Mouse (Mus musculus) embryo, embryonic 10 days (tissue): ENCODE results near the gene Zfp13.

Experiments used
- DNase-seq: peaks from one replicate; pipeline ENCODE4 v3.0.0-alpha.2; 2015; ENCODE audit warnings: low spot score

Gene Zfp13

DNA sequence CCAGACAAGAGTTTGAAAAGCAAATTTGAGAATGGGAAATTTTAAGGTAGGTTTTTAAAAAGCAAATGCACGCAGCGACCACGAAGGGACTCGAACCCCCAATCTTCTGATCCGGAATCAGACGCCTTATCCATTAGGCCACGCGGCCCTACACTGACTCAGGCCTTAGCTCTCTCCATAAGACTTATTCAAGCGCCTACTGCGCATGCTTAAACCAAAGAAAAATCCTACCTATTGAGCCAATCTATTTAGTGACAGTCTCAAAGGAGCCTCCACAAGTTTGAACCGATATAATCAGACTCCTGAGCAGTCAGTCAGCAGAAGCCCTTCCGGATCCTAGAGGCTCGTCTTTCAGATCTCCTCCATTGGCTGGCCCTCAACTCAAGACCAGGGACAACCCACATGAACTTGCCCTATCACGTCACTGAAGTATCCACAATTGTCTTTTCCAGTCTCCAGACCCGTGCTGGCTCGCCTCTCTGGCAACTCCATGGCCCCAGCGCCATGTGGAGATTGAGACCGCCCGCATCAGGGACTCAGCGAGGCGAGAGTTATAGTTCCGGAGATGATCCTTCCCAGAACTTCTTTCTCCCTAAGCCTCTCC is 49.0 kb downstream of the Zfp13 start:
- peak; percentile 92 for DNase-seq

DNA sequence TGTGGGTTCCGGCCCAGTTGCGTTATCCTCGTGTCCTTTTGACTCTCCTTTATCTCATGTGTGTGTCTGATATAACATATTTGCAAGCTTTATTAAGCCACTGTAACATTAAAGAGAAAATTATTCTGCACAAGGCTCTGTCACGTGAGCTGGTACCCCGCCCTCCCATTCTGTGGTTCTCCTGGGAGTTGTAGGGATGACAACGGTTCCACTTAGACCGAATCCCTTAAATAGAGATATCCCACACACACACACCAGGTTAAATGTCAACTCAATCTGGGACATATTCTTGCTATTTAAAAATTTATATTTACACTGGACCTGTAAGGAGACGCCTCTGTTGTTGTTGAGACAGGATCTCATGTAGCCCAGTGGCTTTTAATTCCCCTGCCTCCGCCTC is 49.8 kb downstream of the Zfp13 start:
- DNase-seq: peak; percentile 49

DNA sequence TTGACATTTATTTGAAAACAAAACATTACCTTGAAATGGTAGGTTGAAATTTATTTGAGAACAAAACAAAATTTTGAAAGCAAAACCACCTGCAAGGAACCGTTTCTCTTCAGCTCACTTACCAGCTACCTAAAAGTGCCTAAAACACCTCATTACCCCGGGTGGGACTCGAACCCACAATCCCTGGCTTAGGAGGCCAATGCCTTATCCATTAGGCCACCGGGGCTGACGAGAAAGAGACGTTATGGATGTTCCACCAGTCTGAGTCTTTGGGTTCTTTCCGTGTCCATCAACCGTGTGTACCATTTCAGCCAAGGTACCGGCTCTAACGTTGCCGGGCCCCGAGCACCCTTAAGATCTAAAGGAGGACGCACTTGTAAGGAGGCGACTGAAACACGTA is 50.7 kb downstream of the Zfp13 start:
- DNase-seq: peak; percentile 93

DNA sequence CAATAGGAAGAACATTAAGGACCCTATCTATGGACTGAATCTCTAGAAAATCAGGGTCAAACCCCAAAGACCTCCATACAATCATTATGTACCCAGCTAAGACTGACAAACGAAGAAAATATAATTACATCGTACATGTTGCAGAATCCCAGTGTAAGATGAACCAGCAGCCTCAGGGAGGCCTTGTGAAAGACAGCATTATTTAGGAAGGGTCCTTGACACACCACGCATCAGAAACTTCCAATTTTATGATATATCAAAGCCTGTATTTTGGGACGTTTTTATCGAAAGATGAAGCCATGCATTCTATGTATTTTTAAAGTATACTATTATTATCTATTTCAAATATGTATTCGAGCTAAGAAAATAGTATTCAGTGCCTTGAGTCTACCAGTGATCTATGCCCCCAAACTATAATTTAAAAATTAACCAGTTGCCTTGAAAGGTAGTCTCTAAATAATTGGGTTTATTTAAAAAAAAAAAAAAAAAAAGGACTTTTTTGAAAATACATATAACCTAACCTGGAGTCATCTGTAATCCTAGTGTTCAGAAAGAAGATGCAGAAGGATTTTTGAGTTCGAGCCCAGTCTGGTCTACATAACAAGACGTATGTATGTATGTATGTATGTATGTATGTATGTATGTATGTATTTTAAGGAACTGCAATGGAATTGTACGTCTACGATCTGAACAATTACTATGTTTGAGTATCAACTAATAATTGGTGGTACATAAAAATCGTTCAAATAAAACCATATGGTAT is 51.4 kb downstream of the Zfp13 start:
- no peak for DNase-seq

DNA sequence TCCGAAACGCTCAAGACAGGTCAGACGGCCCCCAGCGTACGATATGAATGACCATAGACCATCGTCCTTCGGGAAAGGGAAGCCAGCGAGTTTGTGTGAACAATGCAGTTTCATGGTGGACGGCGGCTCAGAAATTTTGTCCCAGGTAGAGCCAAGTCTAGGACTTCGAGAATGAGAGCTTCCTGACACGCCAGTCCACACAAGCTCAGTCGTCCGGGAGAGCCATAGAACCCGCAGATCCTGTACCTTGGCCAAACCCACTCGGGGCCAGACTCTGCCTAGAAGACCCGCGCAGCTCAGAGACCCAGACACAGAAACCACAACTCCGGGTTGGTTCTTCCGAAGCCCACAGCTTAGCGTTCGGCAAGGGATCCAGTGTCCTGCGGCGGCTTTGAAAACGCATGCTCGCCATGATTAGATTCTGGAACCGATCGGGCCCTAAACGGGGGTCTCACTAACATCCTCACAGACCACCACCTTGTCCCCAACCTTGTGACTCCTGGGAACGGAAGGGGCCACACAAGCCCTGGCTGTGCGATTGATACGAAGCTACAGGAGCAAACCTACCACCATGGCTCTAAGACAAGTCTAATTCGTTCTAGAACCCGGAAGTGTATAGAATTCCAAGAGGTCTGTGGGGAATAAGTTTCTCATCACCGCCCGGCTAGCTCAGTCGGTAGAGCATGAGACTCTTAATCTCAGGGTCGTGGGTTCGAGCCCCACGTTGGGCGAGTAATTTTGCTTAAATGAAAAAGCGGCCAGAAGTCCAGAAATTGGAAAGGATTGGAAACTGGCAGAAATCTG is 52.4 kb downstream of the Zfp13 start:
- peak; percentile 81 for DNase-seq

DNA sequence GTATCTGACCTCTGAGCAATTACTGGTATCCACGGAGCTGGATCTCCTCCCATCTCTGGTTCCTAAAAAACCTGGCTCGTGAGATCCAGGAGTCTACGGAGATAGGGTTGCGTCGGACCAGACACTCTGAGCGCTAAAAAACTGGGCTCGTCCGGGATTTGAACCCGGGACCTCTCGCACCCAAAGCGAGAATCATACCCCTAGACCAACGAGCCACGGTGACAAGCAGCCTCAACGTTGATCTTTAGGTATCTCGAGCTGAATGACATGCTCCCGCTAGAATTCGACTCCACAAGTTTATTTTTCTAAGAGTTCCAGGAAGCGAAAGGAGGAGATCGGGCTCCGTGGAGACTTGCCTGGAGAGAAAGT is 53.0 kb downstream of the Zfp13 start:
- DNase-seq: peak; percentile 91

DNA sequence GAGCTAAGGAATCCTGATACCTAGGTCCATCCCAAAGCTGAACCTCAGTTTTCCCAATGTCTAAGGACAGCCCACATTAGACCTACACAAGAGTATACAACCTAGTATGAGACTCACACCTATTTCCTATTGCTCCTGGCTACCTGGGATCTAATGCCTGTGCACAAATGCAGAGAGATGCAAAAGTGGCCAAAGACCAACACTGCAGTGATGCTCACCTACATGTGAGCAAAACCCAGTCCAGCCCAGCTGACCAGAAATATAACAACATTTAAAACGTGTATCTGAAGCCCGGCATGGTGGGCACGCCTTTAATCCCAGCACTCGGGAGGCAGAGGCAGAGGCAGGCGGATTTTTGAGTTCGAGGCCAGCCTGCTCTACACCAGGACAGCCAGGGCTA is 53.4 kb downstream of the Zfp13 start:
- no peak for DNase-seq

DNA sequence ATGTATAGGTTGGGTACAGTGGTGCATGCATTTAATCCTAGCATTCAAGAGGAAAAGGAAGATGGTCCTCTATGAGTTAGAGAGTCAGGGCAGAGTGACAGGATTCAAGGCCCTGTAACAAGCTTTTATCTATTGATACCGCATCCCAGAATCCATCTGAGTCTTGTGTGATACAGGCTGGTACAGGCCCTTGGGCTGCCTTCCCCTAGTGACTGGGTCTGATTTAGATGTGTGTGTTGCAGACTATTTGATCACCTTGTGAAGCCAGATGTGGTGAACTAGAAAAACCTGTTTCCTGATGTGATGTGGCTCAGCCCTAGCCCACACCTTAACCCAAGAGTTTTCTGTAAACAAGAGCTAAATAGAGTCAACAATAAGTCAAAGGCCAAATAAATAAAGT is 54.5 kb downstream of the Zfp13 start:
- DNase-seq: no peak

DNA sequence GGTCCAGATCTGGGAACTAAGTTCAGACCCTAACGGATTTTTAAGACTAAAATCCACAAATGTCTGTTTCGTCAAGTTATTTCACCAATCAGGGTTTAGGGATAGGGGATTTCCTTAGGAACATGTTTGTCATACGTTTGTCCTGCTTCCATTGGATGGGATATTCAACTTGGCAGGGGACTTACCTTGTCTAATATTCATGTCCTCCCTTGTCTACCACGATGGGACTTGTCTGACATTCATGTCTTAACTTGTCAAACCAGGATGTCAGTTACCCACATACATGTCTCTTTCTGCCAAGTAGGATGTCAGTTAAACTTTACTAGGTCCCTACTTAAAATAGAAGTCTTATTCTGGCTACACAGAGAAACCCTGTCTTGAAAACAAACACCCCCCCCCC is 55.3 kb downstream of the Zfp13 start:
- DNase-seq: no peak

DNA sequence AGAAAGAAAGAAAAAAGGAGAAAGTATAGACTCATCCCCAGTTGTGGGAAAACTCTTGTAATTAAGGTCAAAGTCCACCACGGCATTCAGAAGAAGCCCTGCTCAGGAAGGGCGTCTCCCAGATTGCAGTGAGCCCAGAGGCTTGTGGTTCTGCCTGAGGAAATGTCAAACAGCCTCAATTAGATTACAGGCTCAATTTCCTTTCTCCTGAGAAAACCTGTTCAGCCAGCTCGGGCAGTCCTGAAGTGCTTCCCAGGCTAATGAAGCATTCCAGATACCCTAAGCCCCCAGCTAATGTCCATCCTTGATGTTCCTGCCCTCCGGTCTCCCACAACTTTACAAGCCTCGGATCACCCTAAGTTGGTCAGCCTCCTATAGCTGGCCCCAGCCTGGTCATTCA is 56.0 kb downstream of the Zfp13 start:
- peak; percentile 42 for DNase-seq

DNA sequence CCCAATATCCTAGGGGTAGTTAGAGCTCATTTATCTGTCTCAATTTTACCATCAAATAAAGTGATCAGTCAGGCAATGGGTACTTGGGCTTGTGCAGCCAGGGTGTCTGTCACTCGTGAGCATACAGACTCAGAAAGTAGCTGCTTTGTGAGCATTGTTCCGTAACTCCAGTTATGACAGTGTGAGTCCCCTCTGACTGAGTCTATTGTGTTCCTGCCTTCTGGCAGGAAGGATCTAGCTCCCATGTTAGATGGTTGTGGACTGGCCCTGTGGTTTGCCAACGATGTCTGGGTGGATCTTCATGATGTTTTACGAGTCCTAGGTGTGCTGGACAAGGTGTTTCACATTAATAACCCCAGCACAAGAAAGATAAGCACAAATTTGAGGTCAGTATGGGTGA is 56.5 kb downstream of the Zfp13 start:
- DNase-seq: peak; percentile 20

DNA sequence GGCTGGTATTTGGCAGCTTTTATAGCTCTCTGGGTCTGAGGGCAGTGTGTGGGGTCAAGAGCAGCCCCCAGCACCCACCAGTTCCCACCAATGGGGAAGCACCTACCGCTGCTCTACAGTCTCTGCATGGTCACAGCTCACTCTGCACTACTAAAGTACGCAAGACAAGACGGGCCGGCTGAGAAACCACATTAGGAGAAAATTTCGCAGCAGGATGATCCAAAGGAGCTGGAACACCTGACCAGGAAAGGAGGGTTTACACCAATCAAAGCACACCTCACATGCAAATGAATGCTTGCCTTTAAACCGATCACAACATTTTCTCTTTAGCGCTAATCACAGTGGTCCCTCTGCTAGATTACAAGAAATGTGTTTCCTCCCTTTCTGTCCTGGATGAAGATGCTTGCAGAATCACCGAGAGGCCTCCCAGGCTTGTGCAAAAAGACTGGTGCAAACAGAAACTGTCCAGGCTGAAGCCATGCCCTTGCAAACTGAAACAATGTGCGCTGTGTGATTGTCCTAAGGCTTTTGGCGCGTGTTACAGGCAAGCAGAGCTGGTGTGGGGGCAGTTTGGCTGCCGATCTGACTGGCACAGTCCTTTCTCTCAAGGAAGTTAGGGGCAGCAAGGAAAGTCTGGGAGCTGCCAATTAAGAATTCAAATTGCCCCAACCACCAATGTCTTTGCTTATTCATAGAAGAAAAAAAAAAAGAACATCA is 57.1 kb downstream of the Zfp13 start:
- peak; percentile 41 for DNase-seq

DNA sequence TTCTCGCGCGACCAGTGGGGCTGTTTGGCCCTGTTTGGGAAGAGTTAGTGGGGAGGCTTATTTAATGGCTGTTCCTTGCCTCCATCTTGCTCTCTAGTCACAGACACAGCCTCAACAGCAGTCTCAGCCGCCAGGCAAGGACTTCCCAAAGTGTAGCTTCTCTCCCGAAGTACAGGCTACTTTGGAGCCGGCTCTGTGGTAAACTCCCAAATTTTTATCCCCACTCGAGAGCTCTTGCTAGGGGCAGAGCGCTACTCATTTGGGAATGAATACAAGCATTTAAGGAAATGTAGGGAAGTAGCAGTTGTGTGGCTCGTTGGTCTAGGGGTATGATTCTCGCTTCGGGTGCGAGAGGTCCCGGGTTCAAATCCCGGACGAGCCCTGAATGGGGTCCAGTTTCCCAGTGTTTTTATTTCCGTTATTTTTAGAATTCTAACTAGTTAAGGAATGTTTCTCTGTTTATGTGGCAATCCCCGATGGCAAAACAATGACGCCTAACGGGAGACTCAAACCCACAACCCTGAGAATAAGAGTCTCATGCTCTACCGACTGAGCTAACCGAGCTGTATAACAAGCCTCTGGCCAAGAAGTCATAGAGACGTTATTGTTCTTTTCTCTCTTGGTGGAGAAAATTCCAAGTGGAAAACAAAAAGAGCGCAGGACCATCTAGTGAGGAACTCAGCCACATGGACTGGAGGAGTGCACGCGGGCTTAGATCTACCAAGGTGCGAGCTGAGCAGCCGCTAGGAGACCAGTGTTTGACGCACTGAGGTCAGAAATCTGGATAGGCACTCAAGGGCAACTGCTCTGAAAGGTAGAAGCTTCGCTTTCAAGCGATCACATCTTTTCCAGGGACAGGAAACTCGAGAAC is 58.4 kb downstream of the Zfp13 start:
- DNase-seq: peak; percentile 70

DNA sequence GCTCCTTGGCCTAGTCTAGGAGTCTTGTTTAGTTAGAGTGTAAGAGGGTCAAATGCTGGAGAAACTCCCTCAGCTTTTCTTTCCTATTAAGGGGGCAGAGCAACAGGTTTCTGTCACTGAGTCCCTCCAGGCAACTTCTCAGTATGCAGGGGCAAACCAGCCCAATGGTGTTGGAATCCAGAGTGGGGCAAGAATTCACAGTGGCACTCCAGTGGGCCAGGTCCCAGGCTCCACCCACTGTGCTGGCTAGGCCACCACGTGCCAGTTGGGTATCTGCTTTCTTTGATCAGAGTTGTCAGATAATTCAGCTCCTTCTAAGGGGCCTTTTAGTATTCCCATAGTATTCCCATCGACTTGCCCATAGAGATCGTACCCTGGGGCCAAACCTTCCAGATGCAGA is 59.2 kb downstream of the Zfp13 start:
- no peak for DNase-seq

DNA sequence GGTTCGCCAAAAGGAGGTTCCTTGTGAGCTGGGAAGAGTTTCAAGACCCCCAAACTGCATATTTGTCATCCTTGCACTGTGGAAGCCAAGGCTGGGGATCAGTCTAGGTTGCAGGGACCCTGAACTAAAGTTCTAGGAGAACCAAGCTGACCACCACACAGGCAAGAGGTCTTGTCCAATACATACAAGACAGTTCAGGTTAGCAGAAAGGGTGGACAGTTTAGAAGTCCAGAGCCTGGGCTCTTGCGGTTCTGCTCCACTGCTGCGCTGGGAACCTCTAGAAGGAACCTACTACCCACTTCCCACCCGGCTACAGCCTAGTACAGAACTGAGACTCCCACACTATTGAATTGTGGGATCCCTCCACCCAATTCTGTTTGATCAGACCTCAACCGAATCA is 59.7 kb downstream of the Zfp13 start:
- DNase-seq: no peak

DNA sequence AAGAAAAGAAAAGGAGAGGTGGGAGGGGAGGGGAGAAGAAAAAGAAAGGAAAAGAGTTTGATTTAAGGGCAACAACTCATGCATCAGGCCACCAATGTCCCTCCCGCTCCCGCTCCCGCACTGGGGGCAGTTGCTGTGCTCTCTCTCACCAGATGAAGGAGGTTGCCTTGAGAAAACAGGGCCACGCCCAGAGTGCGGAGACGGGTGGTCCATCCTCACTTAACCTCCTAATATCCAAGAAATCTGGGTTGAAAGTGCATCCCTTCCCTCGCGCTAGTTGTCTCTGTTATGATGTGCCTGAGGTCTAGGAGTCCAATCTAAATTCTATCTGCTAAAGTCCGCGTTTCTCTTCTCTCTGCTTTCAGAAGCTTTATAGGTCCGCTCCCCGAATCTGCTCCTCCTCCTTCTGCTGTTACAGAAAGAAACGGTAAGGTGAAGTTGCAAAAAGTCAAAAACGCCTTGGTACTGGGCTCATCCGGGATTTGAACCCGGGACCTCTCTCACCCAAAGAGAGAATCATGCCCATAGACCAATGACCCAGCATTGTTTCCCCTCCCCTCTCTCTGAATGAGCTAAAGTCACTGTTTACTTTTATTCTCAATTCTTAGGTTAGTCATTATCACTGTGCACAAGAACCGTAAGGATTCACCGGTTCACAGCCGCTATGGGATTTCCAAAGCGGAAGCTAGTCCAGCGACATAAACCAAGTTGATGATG is 60.8 kb downstream of the Zfp13 start:
- peak; percentile 47 for DNase-seq

DNA sequence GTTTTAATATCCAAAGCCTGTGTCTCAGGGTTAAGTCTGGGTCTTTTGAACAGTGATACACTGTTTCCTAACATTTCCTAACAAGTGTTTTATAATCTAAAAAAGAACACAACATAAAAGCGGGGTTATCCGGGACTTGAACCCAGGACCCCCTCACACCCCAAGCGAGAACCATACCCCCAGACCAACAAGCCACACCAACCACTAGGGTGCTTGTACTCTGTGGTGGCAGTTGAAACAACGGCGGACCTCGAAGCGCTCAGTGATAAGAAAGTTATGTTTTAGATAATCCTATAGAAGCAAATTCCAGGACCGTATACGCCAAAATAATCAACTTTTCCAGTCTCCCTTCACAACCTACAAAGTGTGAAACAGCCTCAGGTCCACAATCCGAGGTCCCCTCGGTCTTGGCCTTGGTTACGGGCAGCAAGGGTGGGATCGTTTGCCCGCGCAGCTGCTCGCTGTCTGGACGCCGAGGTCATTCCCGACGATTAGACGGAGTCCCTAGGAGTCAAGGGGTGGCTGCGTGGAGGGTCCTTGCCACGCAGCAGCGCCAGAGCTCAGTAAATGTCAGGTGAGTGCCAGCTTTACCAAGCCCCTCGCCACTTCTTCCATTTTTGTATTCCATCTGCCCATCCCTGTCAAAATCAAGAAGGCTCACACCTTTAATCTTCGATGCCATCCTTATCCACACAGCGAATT is 61.6 kb downstream of the Zfp13 start:
- peak; percentile 51 for DNase-seq

DNA sequence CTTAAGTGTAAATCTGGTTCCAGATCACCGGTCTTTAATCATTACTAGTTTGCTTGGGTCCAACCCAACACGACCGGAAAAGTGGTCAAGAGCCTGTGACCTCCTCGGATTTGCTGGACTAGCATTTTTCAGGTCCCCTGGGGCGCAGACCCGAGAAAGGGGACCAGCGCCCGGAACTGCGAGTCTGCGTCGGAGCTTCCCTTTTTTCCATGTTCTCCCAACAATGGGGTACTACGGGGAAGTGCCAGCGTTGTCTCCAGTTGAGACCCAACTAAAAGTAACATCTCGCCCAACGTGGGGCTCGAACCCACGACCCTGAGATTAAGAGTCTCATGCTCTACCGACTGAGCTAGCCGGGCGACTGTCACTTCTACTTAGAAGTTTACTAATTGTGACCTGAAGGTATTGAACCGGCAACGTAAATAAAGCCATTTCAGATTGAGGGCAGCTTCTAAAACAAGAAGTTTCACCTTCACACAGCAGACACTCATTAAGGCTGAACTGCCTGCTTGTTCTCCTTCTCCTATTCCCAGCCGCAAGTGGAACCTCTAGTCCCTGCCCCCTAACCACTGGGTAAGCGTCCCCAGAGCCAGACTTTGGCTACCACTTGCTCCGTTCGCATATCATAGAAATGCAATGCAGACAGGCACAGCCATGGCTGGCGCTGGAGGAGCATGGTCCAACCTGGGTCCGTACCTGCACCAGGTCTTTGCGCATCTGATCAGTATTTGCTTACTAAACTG is 64.1 kb downstream of the Zfp13 start:
- peak; percentile 75 for DNase-seq
